In the genomic region with DNA sequence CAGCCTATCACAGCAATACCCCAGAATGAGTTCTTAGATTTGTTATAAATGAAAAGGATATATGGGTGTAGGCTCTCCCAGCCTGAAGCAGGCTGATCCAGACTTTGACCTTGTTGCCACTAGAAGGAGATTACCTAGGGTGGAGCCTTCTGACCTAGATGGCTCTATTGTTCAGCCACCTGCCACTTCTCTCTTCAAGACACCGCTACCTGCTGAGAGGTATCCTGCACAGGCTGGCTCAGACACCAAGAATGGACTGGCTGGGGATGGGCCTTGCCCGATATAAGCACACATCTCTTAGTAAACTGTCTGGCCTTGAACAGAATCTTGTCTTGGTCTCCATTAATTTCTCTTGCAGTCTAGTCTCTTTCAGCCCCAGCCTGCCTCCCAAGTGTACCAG, we compare ENCODE assay signal across 27 mouse cellular contexts.
DNase-seq lines count a peak whose midpoint lies in the region; ATAC-seq and TF ChIP-seq lines count a peak whose summit lies in the region.
"Had no signal": no experiment of that assay in that cellular context is flagged by ENCODE, and none has a peak within 500 bp of the region (broad histone marks: within the 10 kb centered on the region; RNA-seq: fewer than 3 reads in every experiment).

No protein-coding gene starts in this region.

- no peak overlapping the region for H3K4me2 ChIP-seq in intestine, embryonic 16.5 days (ENCODE audit: low read depth, low read length)
- no peak overlapping the region for H3K4me2 ChIP-seq in intestine, embryonic 15.5 days (replicated peaks)
- H3K4me2 ChIP-seq: embryonic facial prominence, embryonic 13.5 days; embryonic facial prominence, embryonic 15.5 days; forebrain, embryonic 12.5 days had no signal

- no peaks in the 10 kb centered on the region for H3K27me3 ChIP-seq in intestine, embryonic 16.5 days (replicated peaks; ENCODE audit: control insufficient read depth, insufficient read depth, low read length)
- no peaks in the 10 kb centered on the region for H3K27me3 ChIP-seq in intestine, embryonic 15.5 days (replicated peaks)
- H3K27me3 ChIP-seq: CH12.LX; embryonic facial prominence, embryonic 13.5 days; embryonic facial prominence, embryonic 15.5 days; forebrain, embryonic 12.5 days; Patski had no signal

- 92% methylated on average over 2 of the region's 2 CpGs for WGBS in intestine, embryonic 16.5 days
- WGBS in intestine, embryonic 15.5 days, result 85% methylated on average over 2 of the region's 2 CpGs

- ATAC-seq in intestine, embryonic 16.5 days, result peak; percentile 36; the same call in 1 of the 2 replicates
- ATAC-seq in intestine, embryonic 15.5 days, result no peak
- ATAC-seq: CD4-positive, CD25-positive, alpha-beta regulatory T cell, adult 4 months; forebrain, embryonic 14.5 days; forebrain, embryonic 16.5 days; Patski had no signal

- in situ Hi-C loops in ES-E14 (cut with MboI; ENCODE audit: low sequenced_read_pairs in 2 of 2, unreplicated experiment in 2 of 2), result no loop called here

- H3K4me3 ChIP-seq in intestine, embryonic 16.5 days (ENCODE audit: low read length), result no peak overlapping the region
- no peak overlapping the region for H3K4me3 ChIP-seq in intestine, embryonic 15.5 days (replicated peaks)
- H3K4me3 ChIP-seq in ES-E14 (ENCODE audit: insufficient read depth in 1 of 2, low read depth in 1 of 2, low read length in 2 of 2, poor library complexity in 1 of 2, severe bottlenecking in 1 of 2), result no peak overlapping the region
- H3K4me3 ChIP-seq: embryonic facial prominence, embryonic 13.5 days; embryonic facial prominence, embryonic 15.5 days; erythroblast, embryonic 14.5 days; forebrain, embryonic 10.5 days; forebrain, embryonic 12.5 days had no signal

- no peak overlapping the region for H3K9ac ChIP-seq in intestine, embryonic 16.5 days (ENCODE audit: low read depth, low read length)
- H3K9ac ChIP-seq in intestine, embryonic 15.5 days, result no peak overlapping the region
- H3K9ac ChIP-seq in ES-E14 (ENCODE audit: insufficient read depth, low read depth, low read length, poor library complexity, severe bottlenecking), result no peak overlapping the region
- H3K9ac ChIP-seq: embryonic facial prominence, embryonic 13.5 days; embryonic facial prominence, embryonic 15.5 days; forebrain, embryonic 12.5 days had no signal

- H3K27ac ChIP-seq in intestine, embryonic 16.5 days (ENCODE audit: low read length), result no peak overlapping the region
- H3K27ac ChIP-seq in intestine, embryonic 15.5 days, result no peak overlapping the region
- H3K27ac ChIP-seq in ES-E14 (ENCODE audit: insufficient read depth, low read depth, low read length, poor library complexity, severe bottlenecking), result peak overlapping the region; percentile 44; the same call in 1 of the 2 replicates
- H3K27ac ChIP-seq: embryonic facial prominence, embryonic 13.5 days; embryonic facial prominence, embryonic 15.5 days; forebrain, embryonic 10.5 days; forebrain, embryonic 12.5 days had no signal

- H3K9me3 ChIP-seq in intestine, embryonic 16.5 days (ENCODE audit: control insufficient read depth, low read length), result no peaks in the 10 kb centered on the region
- H3K9me3 ChIP-seq in intestine, embryonic 15.5 days, result no peaks in the 10 kb centered on the region
- no peaks in the 10 kb centered on the region for H3K9me3 ChIP-seq in ES-E14 (ENCODE audit: control insufficient read depth, insufficient read depth, low read depth, low read length)
- H3K9me3 ChIP-seq: embryonic facial prominence, embryonic 13.5 days; embryonic facial prominence, embryonic 15.5 days; forebrain, embryonic 10.5 days; forebrain, embryonic 12.5 days had no signal

- no peaks in the 10 kb centered on the region for H3K4me1 ChIP-seq in intestine, embryonic 16.5 days (ENCODE audit: control insufficient read depth, insufficient read depth, low read length)
- no peaks in the 10 kb centered on the region for H3K4me1 ChIP-seq in intestine, embryonic 15.5 days (replicated peaks)
- H3K4me1 ChIP-seq in ES-E14 (ENCODE audit: control insufficient read depth in 2 of 2, insufficient read depth in 2 of 2, low read length in 2 of 2, poor library complexity in 1 of 2), result peaks cover 0 to 7% of the 10 kb centered on the region in 2 experiments; a peak in 1 of 4 replicates
- H3K4me1 ChIP-seq: embryonic facial prominence, embryonic 13.5 days; embryonic facial prominence, embryonic 15.5 days; forebrain, embryonic 10.5 days; forebrain, embryonic 12.5 days had no signal

- no peaks in the 10 kb centered on the region for H3K36me3 ChIP-seq in intestine, embryonic 16.5 days (ENCODE audit: control insufficient read depth, insufficient read depth, low read length)
- H3K36me3 ChIP-seq in intestine, embryonic 15.5 days, result no peaks in the 10 kb centered on the region
- H3K36me3 ChIP-seq in ES-E14 (ENCODE audit: control insufficient read depth, insufficient read depth, low read length, poor library complexity, severe bottlenecking), result no peaks in the 10 kb centered on the region
- H3K36me3 ChIP-seq: embryonic facial prominence, embryonic 13.5 days; embryonic facial prominence, embryonic 15.5 days; forebrain, embryonic 10.5 days; forebrain, embryonic 12.5 days had no signal

- DNase-seq in ES-E14 (ENCODE audit: low read depth, low spot score), result peak; percentile 60
- DNase-seq in WW6 (ENCODE audit: low read depth, low spot score), result peak; percentile 60
- no peak for DNase-seq in layer of hippocampus, postnatal 10 days (ENCODE audit: low spot score in 2 of 2)
- DNase-seq in gastrocnemius, postnatal 4 days (ENCODE audit: low spot score in 2 of 2), result no peak
- no peak for DNase-seq in cerebellum, postnatal 4 days (ENCODE audit: low spot score in 2 of 2)
- DNase-seq: adrenal gland, adult 2 months; adrenal gland, postnatal 10 days; adrenal gland, postnatal 25 days; B cell, adult 2 months; cerebellum, adult 11 months; cerebellum, adult 2 months; cerebellum, adult 9-10 months; cerebellum, postnatal 10 days; cerebellum, postnatal 25 days; embryo, embryonic 11 days had no signal

TF ChIP-seq in ES-E14, 5 proteins besides CTCF, POLR2A, EP300 and RAD21:
- TF ChIP-seq CHD2 (IDR thresholded peaks at IDR 0.05; ENCODE audit: low read depth, low read length), result no peak
- TF ChIP-seq ZNF384 (IDR thresholded peaks at IDR 0.05; ENCODE audit: low read depth, low read length), result no peak
- no peak for TF ChIP-seq ZC3H11A (IDR thresholded peaks at IDR 0.05; ENCODE audit: borderline replicate concordance, low read depth, low read length)
- TF ChIP-seq MAFK (IDR thresholded peaks at IDR 0.05; ENCODE audit: insufficient read depth, low read depth, low read length), result no peak
- no peak for TF ChIP-seq HCFC1 (IDR thresholded peaks at IDR 0.05; ENCODE audit: borderline replicate concordance, insufficient read depth, low read length)
TF ChIP-seq in ES-E14: peak in this region for 0.

Comparison
In these comparisons a context has a peak if more than half of its experiments do, and no peak if none do; other contexts are left out.
1. DNase-seq: peak in ES-E14 (single experiment) and WW6 (single experiment); none in layer of hippocampus, postnatal 10 days (0 of 2), gastrocnemius, postnatal 4 days (0 of 2) and cerebellum, postnatal 4 days (0 of 2).